Mouse (Mus musculus): ENCODE data around the gene Rin3. TPM values are rescaled to one million over a fixed set of nuclear protein-coding genes. Genes with fewer than 3 reads are reported as not detected.

Gene Rin3
- polyA plus RNA-seq, 1 experiment from 2014 or later: 3.2 TPM

DNA sequence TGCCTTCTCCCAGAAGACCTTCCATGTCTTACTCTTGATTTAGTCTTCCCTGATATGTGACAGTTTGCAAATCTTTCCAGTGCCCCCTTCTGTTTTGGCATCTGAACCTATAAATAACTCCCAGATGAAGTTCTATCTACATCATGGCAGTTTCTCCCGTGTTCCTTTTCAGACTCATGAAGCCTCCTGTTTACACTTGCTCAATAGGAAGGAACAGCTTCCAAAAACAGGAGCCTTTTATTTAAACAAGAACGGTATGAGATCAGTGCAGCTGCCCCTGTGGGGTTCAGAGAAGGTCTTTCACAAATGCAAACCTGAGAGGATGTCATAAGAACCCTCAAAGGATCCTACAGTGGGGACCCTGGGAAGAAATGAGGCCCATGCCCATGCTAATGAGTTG, 59.3 kb downstream of the Rin3 start:
- H3K27me3 ChIP-seq (replicated peaks): no peaks in the 10 kb centered on the region
- H3K36me3 ChIP-seq: no peaks in the 10 kb centered on the region
- no peak overlapping the region for H3K9ac ChIP-seq (replicated peaks)
- H3K4me3 ChIP-seq (replicated peaks): no peak overlapping the region
- no peak overlapping the region for H3K27ac ChIP-seq (replicated peaks)
- WGBS: 62% methylated on average over 2 of the region's 2 CpGs
- no peak overlapping the region for H3K4me2 ChIP-seq
- no peak for ATAC-seq (ENCODE audit: low FRiP score)
- H3K9me3 ChIP-seq (replicated peaks): no peaks in the 10 kb centered on the region
- H3K4me1 ChIP-seq: no peaks in the 10 kb centered on the region

DNA sequence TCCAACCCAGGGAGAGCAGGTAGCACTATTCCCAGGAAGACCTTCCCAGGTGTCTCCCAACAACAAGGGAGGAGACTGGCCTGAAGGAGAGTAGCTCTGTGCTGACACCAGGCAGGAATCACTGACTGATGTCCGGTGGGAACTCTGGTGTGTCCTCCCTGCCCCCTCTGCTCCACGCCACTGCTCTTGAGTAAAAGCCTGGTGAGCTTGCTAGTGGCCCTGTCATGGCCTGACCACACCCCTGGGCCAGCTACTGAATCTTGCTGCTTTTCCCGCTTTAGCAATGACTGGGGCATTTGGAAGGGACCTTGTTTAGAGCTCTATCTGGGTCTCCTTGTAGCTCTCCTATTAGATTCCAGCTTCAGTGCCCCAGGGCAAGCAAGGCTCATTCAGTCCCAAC, 59.8 kb downstream of the Rin3 start:
- Histone ChIP-seq H3K9ac (replicated peaks) (no peak overlapping the region), H3K4me3 (replicated peaks) (no peak overlapping the region), H3K9me3 (replicated peaks) (no peaks in the 10 kb centered on the region), H3K27ac (replicated peaks) (no peak overlapping the region), H3K36me3 (no peaks in the 10 kb centered on the region), H3K4me1 (no peaks in the 10 kb centered on the region), H3K4me2 (no peak overlapping the region), H3K27me3 (replicated peaks) (no peaks in the 10 kb centered on the region)
- WGBS: 72% methylated on average over 3 of the region's 3 CpGs
- ATAC-seq (ENCODE audit: low FRiP score): no peak

DNA sequence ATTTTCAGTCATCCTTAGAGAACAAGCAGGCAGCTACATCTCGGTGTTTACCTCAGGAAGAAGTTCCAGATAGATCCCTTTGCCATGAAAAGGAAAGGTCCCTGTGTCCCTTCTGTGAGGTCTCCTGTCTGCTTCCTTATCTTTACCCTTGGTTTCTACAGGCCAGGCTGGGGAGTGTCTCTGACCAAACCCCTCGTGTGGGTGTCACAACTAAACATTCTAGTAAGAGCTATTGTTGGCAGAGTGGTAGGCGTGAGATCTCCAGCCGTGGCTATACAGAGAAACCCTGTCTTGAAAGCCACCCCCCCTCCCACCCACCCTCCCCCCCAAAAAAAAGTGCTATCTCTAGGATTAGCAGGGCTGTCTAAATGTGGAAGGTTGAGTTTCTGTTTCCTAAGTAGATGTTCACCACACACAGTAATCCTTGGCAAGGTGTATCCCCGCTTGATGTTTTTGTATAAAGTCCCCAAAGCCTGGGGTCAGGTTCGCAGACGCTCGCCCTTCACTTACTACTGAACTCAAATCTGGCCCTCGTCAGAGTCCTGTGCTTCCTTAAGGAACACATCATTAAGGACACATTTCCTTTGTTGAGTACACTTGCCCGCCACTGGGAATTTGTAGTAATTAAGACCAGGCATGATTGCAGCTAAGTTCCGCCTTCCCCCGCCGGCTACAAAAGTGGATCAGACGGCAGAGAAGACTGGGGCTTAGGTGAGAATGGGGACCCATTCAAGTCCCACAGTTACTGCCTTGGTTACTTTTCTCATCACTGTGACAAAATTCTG, 62.4 kb downstream of the Rin3 start:
- H3K36me3 ChIP-seq: no peaks in the 10 kb centered on the region

DNA sequence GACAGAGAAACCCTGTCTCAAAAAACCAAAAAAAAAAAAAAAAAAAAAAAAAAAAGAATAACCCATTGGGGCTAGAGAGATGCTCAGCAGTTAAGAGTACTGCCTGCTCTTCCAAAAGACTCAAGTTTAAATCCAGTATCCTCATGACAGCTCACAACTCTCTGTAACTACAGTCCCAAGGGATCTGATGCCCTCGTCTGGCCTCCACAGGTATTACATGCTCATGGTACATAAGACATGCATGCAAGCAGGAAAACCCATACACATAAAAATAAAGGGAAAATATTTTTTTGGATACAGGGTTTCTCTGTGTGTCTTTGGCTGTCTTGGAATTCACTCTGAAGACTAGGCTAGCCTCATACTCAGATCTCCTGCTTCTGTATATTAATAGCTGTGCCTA, 63.7 kb downstream of the Rin3 start:
- no peak overlapping the region for H3K4me3 ChIP-seq (replicated peaks)
- H3K4me1 ChIP-seq: no peaks in the 10 kb centered on the region
- H3K27me3 ChIP-seq (replicated peaks): no peaks in the 10 kb centered on the region
- H3K9ac ChIP-seq (replicated peaks): no peak overlapping the region
- ATAC-seq (ENCODE audit: low FRiP score): no peak
- no peaks in the 10 kb centered on the region for H3K36me3 ChIP-seq
- H3K4me2 ChIP-seq: no peak overlapping the region
- 11% methylated on average over 1 of the region's 1 CpGs for WGBS
- no peak overlapping the region for H3K27ac ChIP-seq (replicated peaks)
- H3K9me3 ChIP-seq (replicated peaks): no peaks in the 10 kb centered on the region

More for the DNA sequence above, 62.4 kb downstream of the Rin3 start:
- Histone ChIP-seq H3K27ac (replicated peaks) (no peak overlapping the region), H3K9ac (replicated peaks) (no peak overlapping the region), H3K4me3 (replicated peaks) (no peak overlapping the region), H3K4me2 (no peak overlapping the region), H3K4me1 (no peaks in the 10 kb centered on the region), H3K27me3 (replicated peaks) (no peaks in the 10 kb centered on the region), H3K9me3 (replicated peaks) (no peaks in the 10 kb centered on the region)
- 64% methylated on average over 14 of the region's 14 CpGs for WGBS
- ATAC-seq (ENCODE audit: low FRiP score): no peak

DNA sequence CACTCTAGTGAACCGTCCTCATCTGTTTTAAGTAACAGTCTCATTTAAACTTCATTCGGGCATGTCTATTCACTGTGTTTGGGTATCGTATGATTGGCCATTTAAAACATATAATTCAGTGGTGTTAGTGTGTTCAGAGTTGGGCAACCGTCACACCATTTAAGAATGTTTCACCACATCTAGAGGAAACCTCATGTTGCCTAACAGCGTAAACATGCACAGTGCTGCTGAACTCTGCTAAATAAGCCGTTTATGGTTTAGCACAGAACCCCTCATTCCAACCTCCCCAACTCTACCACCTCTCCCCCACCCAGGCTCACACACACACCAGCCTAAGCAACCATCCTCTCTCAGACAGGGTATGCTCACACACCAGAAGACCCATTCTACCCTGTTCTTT, 65.6 kb downstream of the Rin3 start:
- Histone ChIP-seq H3K27me3 (replicated peaks) (no peaks in the 10 kb centered on the region), H3K4me2 (no peak overlapping the region), H3K27ac (replicated peaks) (no peak overlapping the region), H3K4me3 (replicated peaks) (no peak overlapping the region), H3K4me1 (no peaks in the 10 kb centered on the region), H3K36me3 (no peaks in the 10 kb centered on the region), H3K9ac (replicated peaks) (no peak overlapping the region), H3K9me3 (replicated peaks) (no peaks in the 10 kb centered on the region)
- 94% methylated on average over 6 of the region's 6 CpGs for WGBS
- no peak for ATAC-seq (ENCODE audit: low FRiP score)

DNA sequence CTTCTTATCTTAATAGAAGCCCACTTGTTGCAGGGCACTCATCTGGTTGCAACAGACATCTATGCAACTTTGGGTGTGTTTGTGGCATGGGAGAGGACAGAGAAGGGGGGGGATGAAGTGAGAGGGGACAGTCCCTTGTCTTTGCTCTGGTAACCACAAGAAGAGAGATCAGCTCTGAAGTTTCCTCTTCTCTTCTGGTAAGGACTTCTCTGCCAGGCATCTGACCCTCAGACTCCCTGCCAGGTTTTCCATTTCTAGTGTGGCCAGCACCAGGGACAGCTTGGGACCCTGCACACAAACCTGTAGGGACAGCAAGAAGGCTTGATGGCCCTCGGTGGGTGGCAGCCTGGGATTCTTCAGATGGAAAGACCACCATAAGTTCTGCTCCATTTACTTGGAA, 68.1 kb downstream of the Rin3 start:
- no peaks in the 10 kb centered on the region for H3K36me3 ChIP-seq
- ATAC-seq (ENCODE audit: low FRiP score): no peak
- H3K27ac ChIP-seq (replicated peaks): no peak overlapping the region
- no peaks in the 10 kb centered on the region for H3K4me1 ChIP-seq
- no peaks in the 10 kb centered on the region for H3K9me3 ChIP-seq (replicated peaks)
- H3K4me3 ChIP-seq (replicated peaks): no peak overlapping the region
- 85% methylated on average over 1 of the region's 1 CpGs for WGBS
- H3K27me3 ChIP-seq (replicated peaks): no peaks in the 10 kb centered on the region
- no peak overlapping the region for H3K4me2 ChIP-seq
- H3K9ac ChIP-seq (replicated peaks): no peak overlapping the region

DNA sequence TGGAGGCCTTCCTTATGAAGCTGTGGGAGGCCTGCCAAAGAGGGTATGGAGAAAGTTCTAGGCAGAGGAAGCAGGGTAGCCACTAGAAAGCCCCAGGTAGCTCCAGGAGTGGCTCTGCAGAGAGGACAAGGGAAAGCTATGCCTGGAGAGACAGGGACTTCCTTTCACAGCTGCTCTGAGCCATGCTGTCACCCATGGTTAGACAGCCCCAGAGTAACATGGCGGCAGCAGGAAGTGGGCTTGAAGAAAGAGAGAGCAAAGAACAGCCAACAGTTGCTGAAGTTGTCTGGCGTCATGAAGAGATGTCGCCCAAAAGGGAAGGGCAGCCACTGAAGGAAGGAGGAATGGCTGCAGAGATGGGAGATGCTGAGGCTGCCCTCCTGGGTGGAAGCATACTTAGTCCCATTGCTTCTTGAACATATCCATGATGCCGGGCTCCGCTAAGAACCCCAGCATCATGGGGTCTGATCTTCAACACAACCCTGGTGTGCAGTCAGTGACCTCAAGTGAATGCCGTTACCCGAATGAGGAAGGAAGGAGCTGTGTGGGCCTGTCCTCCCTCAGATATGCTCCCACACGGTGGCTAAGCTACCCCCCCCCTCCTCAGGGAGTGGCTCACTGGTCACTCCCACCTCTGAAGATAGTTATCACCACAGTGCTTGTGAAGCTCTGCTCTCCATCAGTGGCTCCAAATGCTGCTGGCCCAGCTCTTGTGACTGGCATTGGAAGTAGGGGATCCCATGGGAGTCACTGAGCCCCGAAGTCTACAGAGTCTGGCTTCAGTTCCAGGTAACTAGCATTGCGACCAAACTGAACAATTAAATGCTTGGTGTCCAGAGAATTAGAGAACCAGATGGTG, 71.5 kb downstream of the Rin3 start:
- Histone ChIP-seq H3K36me3 (no peaks in the 10 kb centered on the region), H3K27me3 (replicated peaks) (no peaks in the 10 kb centered on the region), H3K9ac (replicated peaks) (no peak overlapping the region), H3K4me3 (replicated peaks) (no peak overlapping the region), H3K9me3 (replicated peaks) (no peaks in the 10 kb centered on the region), H3K4me2 (no peak overlapping the region), H3K27ac (replicated peaks) (no peak overlapping the region), H3K4me1 (no peaks in the 10 kb centered on the region)
- no peak for ATAC-seq (ENCODE audit: low FRiP score)
- WGBS: 84% methylated on average over 10 of the region's 10 CpGs

DNA sequence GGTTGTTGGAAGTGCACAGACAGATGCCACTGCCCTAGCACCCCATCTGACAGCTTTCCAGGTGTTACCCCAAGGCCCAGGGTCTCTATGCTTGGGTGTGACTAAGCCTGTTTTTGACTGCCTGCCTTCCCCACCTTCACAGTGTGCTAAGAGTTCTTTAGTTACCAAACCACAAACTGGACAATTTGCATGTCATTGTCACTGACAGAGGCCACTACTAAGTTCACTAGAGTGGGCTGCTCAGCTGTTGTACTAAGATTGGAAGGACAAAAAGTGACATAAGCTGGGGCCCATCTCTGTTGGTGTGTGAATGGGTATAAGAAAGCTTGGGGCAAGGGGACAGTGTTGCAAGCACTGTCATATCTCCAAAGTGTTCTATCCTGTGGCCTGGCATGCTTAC, 72.9 kb downstream of the Rin3 start:
- Histone ChIP-seq H3K27me3 (replicated peaks) (no peaks in the 10 kb centered on the region), H3K27ac (replicated peaks) (no peak overlapping the region), H3K9ac (replicated peaks) (no peak overlapping the region), H3K4me1 (no peaks in the 10 kb centered on the region), H3K4me2 (no peak overlapping the region), H3K4me3 (replicated peaks) (no peak overlapping the region), H3K9me3 (replicated peaks) (no peaks in the 10 kb centered on the region), H3K36me3 (no peaks in the 10 kb centered on the region)
- no peak for ATAC-seq (ENCODE audit: low FRiP score)

DNA sequence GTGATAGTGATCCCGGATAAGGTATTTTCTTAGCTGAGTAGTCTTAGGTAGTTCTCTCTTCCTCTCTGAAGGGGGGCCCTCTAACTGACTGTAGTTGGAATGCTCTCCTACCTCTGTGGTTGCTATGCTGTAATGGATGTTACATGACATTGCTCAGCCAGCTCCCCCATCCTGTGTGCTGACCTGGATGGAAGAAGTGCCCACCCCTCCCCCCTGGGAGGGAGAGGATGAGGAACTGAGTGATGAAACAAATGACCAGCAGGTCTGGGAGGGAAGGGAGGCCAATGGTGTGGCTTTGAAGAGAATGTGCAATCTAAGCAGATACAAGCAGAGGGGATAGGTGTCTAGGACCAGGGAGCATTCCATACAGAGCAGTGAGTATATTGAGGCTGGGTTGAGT, 73.9 kb downstream of the Rin3 start:
- H3K4me2 ChIP-seq: no peak overlapping the region
- no peaks in the 10 kb centered on the region for H3K36me3 ChIP-seq
- WGBS: 95% methylated on average over 1 of the region's 1 CpGs
- no peak overlapping the region for H3K9ac ChIP-seq (replicated peaks)
- no peaks in the 10 kb centered on the region for H3K9me3 ChIP-seq (replicated peaks)
- ATAC-seq (ENCODE audit: low FRiP score): no peak
- no peak overlapping the region for H3K4me3 ChIP-seq (replicated peaks)
- no peaks in the 10 kb centered on the region for H3K27me3 ChIP-seq (replicated peaks)
- no peak overlapping the region for H3K27ac ChIP-seq (replicated peaks)
- no peaks in the 10 kb centered on the region for H3K4me1 ChIP-seq

DNA sequence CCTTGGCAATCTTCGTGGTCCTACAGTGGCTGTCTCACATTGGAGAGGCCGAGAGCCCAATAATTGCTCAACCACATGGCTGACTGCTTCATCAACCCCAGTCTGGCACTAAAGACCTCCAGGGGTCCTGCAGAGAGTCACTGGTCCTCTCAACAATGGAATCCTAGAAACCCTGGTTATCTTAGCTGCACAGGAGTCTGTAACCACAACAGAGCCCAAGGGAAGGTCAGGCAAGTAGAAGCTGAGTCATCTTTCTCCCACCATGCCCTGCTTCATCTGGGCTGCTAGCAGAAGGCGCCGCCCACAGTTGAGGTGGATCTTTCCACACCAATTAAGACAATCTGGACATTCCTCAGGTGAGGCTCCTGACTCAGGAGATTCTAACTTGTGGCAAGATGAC, 76.5 kb downstream of the Rin3 start:
- H3K9me3 ChIP-seq (replicated peaks): no peaks in the 10 kb centered on the region
- H3K9ac ChIP-seq (replicated peaks): no peak overlapping the region
- no peaks in the 10 kb centered on the region for H3K27me3 ChIP-seq (replicated peaks)
- no peak for ATAC-seq (ENCODE audit: low FRiP score)
- H3K4me1 ChIP-seq: no peaks in the 10 kb centered on the region
- H3K27ac ChIP-seq (replicated peaks): no peak overlapping the region
- WGBS: 94% methylated on average over 4 of the region's 4 CpGs
- no peaks in the 10 kb centered on the region for H3K36me3 ChIP-seq
- H3K4me3 ChIP-seq (replicated peaks): no peak overlapping the region
- no peak overlapping the region for H3K4me2 ChIP-seq

DNA sequence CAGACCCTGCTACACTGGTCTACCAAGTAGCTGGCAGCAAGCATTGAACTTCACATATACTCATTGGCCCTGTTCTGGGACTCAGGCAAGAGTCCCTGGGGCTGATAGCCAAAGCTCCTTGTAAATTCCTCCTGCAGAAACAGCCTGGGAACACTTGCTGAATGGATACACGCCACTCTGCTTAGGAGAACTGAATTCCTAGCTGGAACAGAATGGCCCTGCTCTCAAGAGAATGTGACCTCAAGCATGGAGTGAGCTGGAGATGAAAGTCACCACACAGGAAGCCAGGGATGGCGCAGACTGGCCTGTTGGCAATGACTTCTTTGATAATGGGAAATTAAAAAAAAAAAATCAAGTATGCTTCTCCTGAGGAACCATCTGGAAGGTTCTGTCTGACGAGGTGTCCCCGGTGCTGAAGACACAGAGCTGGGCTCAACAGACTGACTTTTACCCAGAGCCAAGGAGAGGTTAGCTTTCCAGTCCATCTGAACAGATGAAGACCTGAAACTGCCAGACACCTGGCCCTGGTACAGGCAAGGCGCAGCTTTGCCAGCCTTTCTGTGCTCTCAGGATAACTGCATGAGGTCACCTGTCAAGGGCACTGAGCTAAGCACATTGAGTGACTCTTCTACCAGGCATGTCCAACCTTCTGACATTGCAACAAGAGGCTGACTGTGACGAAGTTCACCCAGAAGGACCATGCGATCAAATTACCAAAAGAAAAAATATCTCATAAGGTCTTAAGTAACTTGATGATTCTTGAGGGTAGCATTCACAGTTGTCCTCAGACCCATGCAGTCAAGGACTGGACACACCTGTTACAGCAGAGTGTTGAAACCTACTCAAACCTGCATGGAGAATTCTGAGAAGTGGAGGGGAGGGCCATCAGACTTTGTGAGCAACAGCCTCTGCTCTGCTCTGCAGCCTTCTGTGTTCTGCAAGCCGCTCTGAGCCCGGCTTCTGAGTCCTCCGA, 78.6 kb downstream of the Rin3 start:
- no peaks in the 10 kb centered on the region for H3K9me3 ChIP-seq (replicated peaks)
- H3K4me2 ChIP-seq: no peak overlapping the region
- no peak overlapping the region for H3K4me3 ChIP-seq (replicated peaks)
- no peak overlapping the region for H3K9ac ChIP-seq (replicated peaks)
- 89% methylated on average over 10 of the region's 10 CpGs for WGBS
- H3K4me1 ChIP-seq: no peaks in the 10 kb centered on the region
- no peaks in the 10 kb centered on the region for H3K27me3 ChIP-seq (replicated peaks)
- no peak for ATAC-seq (ENCODE audit: low FRiP score)
- no peaks in the 10 kb centered on the region for H3K36me3 ChIP-seq
- H3K27ac ChIP-seq (replicated peaks): no peak overlapping the region

Measured in neural tube, embryonic 15.5 days (tissue).